ENCODE assay signal across 8 mouse cellular contexts in genomic region chr10:111566873-111567381, GRCm38 (mm10).
A peak's percentile ranks its signal among the peaks of the same experiment; 100 is the strongest.
DNase-seq lines count a peak whose midpoint lies in the region; ATAC-seq and TF ChIP-seq lines count a peak whose summit lies in the region.

No protein-coding gene starts in this region.

- TF ChIP-seq POLR2A in kidney, adult 2 months (IDR thresholded peaks at IDR 0.05; ENCODE audit: low read depth, low read length): no peak

- no peak overlapping the region for H3K27ac ChIP-seq in kidney, adult 2 months (ENCODE audit: insufficient read depth, low read depth, low read length)
- no peak overlapping the region for H3K27ac ChIP-seq in kidney, embryonic 14.5 days (ENCODE audit: low read depth, low read length)
- H3K27ac ChIP-seq in lung, embryonic 15.5 days: peak overlapping the region; percentile 13

- TF ChIP-seq CTCF in kidney, adult 2 months (conservative IDR thresholded peaks at IDR 0.05; ENCODE audit: insufficient read depth, insufficient read length, low read depth, low read length): no peak

- no peak for ATAC-seq in kidney, embryonic 14.5 days (ENCODE audit: low FRiP score, low TSS enrichment)
- ATAC-seq in lung, embryonic 15.5 days (ENCODE audit: borderline replicate concordance, extremely low read depth, low FRiP score, low TSS enrichment): peak; percentile 24; the same call in 1 of the 2 replicates
- ATAC-seq in activated CD4-positive, CD25-positive, alpha-beta regulatory T cell, adult 4 months: no peak

- H3K4me3 ChIP-seq in kidney, adult 2 months (ENCODE audit: insufficient read depth, low read depth, low read length): no peak overlapping the region
- no peak overlapping the region for H3K4me3 ChIP-seq in kidney, embryonic 14.5 days (ENCODE audit: low read length)
- H3K4me3 ChIP-seq in lung, embryonic 15.5 days: no peak overlapping the region

- H3K27me3 ChIP-seq in kidney, adult 2 months (replicated peaks; ENCODE audit: control insufficient read depth, insufficient read depth, low read length): no peaks in the 10 kb centered on the region
- no peaks in the 10 kb centered on the region for H3K27me3 ChIP-seq in kidney, embryonic 14.5 days (ENCODE audit: control insufficient read depth, insufficient read depth, low read length)
- no peaks in the 10 kb centered on the region for H3K27me3 ChIP-seq in lung, embryonic 15.5 days

- WGBS in kidney, adult 2 months: 46% methylated on average over 12 of the region's 12 CpGs
- WGBS in kidney, embryonic 14.5 days: 86% methylated on average over 12 of the region's 12 CpGs
- WGBS in lung, embryonic 15.5 days: 60% methylated on average over 12 of the region's 12 CpGs

- DNase-seq in kidney, adult 2 months: peak; percentile 80
- DNase-seq in cerebellum, adult 11-12 months: peak; percentile 71
- peak; percentile 49 to 54 for DNase-seq in frontal cortex, postnatal 25 days (ENCODE audit: low spot score in 2 of 2)
- DNase-seq in kidney, postnatal 10 days: peak; percentile 71
- no peak for DNase-seq in urinary bladder, postnatal 25 days (ENCODE audit: low spot score)

- no peaks in the 10 kb centered on the region for H3K36me3 ChIP-seq in kidney, adult 2 months (ENCODE audit: control insufficient read depth, insufficient read depth, low read length)
- no peaks in the 10 kb centered on the region for H3K36me3 ChIP-seq in kidney, embryonic 14.5 days (ENCODE audit: control insufficient read depth, insufficient read depth, low read length)
- no peaks in the 10 kb centered on the region for H3K36me3 ChIP-seq in lung, embryonic 15.5 days

- no peaks in the 10 kb centered on the region for H3K4me1 ChIP-seq in kidney, adult 2 months (ENCODE audit: control insufficient read depth, insufficient read depth, low read length)
- no peaks in the 10 kb centered on the region for H3K4me1 ChIP-seq in kidney, embryonic 14.5 days (ENCODE audit: control insufficient read depth, insufficient read depth, low read length)
- peaks cover 23% of the 10 kb centered on the region for H3K4me1 ChIP-seq in lung, embryonic 15.5 days

- H3K4me2 ChIP-seq in kidney, embryonic 14.5 days (replicated peaks; ENCODE audit: low read depth, low read length): no peak overlapping the region
- no peak overlapping the region for H3K4me2 ChIP-seq in lung, embryonic 15.5 days

- H3K9me3 ChIP-seq in kidney, embryonic 14.5 days (ENCODE audit: control insufficient read depth, low read length): no peaks in the 10 kb centered on the region
- no peaks in the 10 kb centered on the region for H3K9me3 ChIP-seq in lung, embryonic 15.5 days

- no peak overlapping the region for H3K9ac ChIP-seq in kidney, embryonic 14.5 days (ENCODE audit: low read depth, low read length)
- H3K9ac ChIP-seq in lung, embryonic 15.5 days: no peak overlapping the region
